Mouse (Mus musculus) forebrain, embryonic 15.5 days (tissue): ENCODE results near the gene Vmn2r83. TPM values are rescaled to one million over a fixed set of nuclear protein-coding genes. Genes with fewer than 3 reads are reported as not detected.
"Not testable (repeated sequence)": the region's sequence is repeated elsewhere in the genome, so short reads cannot be mapped to it uniquely, and the experiment has no call there.

Source experiments
- ATAC-seq: fragments of 200-750 bp; cut with Nextera tagmentation; replicated peaks from 2 replicates; pipeline ENCODE4 v1.8.0; 2017; ENCODE audit warnings: mild to moderate bottlenecking, moderate TSS enrichment, moderate library complexity
- H3K27ac ChIP-seq: fragments of 300-500 bp; sonication (generic); replicated peaks from 2 replicates; pipeline ENCODE4 v1.5.1; 2015; ENCODE audit warnings: mild to moderate bottlenecking, inconsistent platforms
- H3K27me3 ChIP-seq: fragments of 300-500 bp; sonication (generic); 2 replicates; pipeline ENCODE4 v1.6.1; 2015; ENCODE audit warnings: inconsistent platforms
- H3K36me3 ChIP-seq: fragments of 300-500 bp; sonication (generic); 2 replicates; pipeline ENCODE4 v1.6.1; 2015; ENCODE audit warnings: mild to moderate bottlenecking, inconsistent platforms
- H3K4me1 ChIP-seq: fragments of 300-500 bp; sonication (generic); 2 replicates; pipeline ENCODE4 v1.6.1; 2015; ENCODE audit warnings: inconsistent platforms
- H3K4me2 ChIP-seq: fragments of 300-500 bp; sonication (generic); replicated peaks from 2 replicates; pipeline ENCODE4 v1.6.1; 2015; ENCODE audit warnings: mild to moderate bottlenecking, inconsistent platforms
- H3K4me3 ChIP-seq: fragments of 300-500 bp; sonication (generic); 2 replicates; pipeline ENCODE4 v1.5.1; 2015; ENCODE audit warnings: mild to moderate bottlenecking, inconsistent platforms
- H3K9ac ChIP-seq: fragments of 300-500 bp; sonication (generic); replicated peaks from 2 replicates; pipeline ENCODE4 v1.6.1; 2015; ENCODE audit warnings: mild to moderate bottlenecking, inconsistent platforms
- H3K9me3 ChIP-seq: fragments of 300-500 bp; sonication (generic); 2 replicates; pipeline ENCODE4 v1.6.1; 2016; ENCODE audit warnings: inconsistent platforms
- WGBS: fragments of 180-500 bp; shearing (Covaris S2); methylation state at CpG from one replicate; pipeline ENCODE4 v1.1.7; 2015; ENCODE audit warnings: mixed read lengths; 5-methylcytosine and 5-hydroxymethylcytosine counted together
- polyA plus RNA-seq: library from polyadenylated mRNA; unstranded; fragments of >200 nt; fragmentation: Nextera tagmentation; extraction: Ambion mirVana; gene quantifications from 2 replicates; pipeline ENCODE4 v1.2.1, GENCODE M21; 2015

The Vmn2r83 gene
- not detected in 2 replicates for polyA plus RNA-seq

GRCm38 (mm10) chr10:79468431-79468830 is at the start of gene Vmn2r83:
Vmn2r83 (plus strand) TSS chr10:79468731.
- Histone ChIP-seq H3K36me3 (no peaks in the 10 kb centered on the region), H3K4me1 (no peaks in the 10 kb centered on the region), H3K9me3 (no peaks in the 10 kb centered on the region), H3K4me3 (no peak within 1 kb of the TSS), H3K27me3 (no peaks in the 10 kb centered on the region), H3K4me2 (no peak within 1 kb of the TSS), H3K27ac (no peak within 1 kb of the TSS), H3K9ac (no peak within 1 kb of the TSS)
- no peak for ATAC-seq

- H3K36me3 ChIP-seq, H3K27ac ChIP-seq, ATAC-seq, H3K9me3 ChIP-seq, H3K4me3 ChIP-seq, H3K9ac ChIP-seq, H3K27me3 ChIP-seq, H3K4me2 ChIP-seq, H3K4me1 ChIP-seq: not testable (repeated sequence)
- WGBS = 92% methylated on average over 23 of the region's 23 CpGs
Measured at GRCm38 (mm10) chr10:79435141-79435820, 33.2 kb upstream of the Vmn2r83 start.

- Histone ChIP-seq H3K4me3 (no peak overlapping the region), H3K9ac (no peak overlapping the region), H3K36me3 (no peaks in the 10 kb centered on the region), H3K4me2 (no peak overlapping the region), H3K27ac (no peak overlapping the region), H3K9me3 (no peaks in the 10 kb centered on the region), H3K27me3 (no peaks in the 10 kb centered on the region), H3K4me1 (no peaks in the 10 kb centered on the region)
- ATAC-seq = no peak
- 78% methylated on average over 3 of the region's 3 CpGs for WGBS
Measured at GRCm38 (mm10) chr10:79495886-79496285, 27.4 kb downstream of the Vmn2r83 start.

GRCm38 (mm10) chr10:79496701-79497288 is 28.3 kb downstream of the Vmn2r83 start:
- Histone ChIP-seq H3K27me3 (no peaks in the 10 kb centered on the region), H3K27ac (no peak overlapping the region), H3K4me2 (no peak overlapping the region), H3K36me3 (no peaks in the 10 kb centered on the region), H3K4me1 (no peaks in the 10 kb centered on the region), H3K9me3 (no peaks in the 10 kb centered on the region), H3K4me3 (no peak overlapping the region), H3K9ac (no peak overlapping the region)
- ATAC-seq = no peak
- WGBS = 42% methylated on average over 2 of the region's 2 CpGs

GRCm38 (mm10) chr10:79502830-79503644 is 34.5 kb downstream of the Vmn2r83 start:
- Histone ChIP-seq H3K27me3 (no peaks in the 10 kb centered on the region), H3K36me3 (no peaks in the 10 kb centered on the region)
- 70% methylated on average over 6 of the region's 6 CpGs for WGBS

GRCm38 (mm10) chr10:79506709-79507108 is 38.2 kb downstream of the Vmn2r83 start:
- no peaks in the 10 kb centered on the region for H3K9me3 ChIP-seq
- WGBS = 86% methylated on average over 2 of the region's 2 CpGs

More at GRCm38 (mm10) chr10:79502830-79503644, 34.5 kb downstream of the Vmn2r83 start:
- Histone ChIP-seq H3K27ac (no peak overlapping the region), H3K4me2 (no peak overlapping the region), H3K4me3 (no peak overlapping the region), H3K4me1 (no peaks in the 10 kb centered on the region), H3K9me3 (no peaks in the 10 kb centered on the region), H3K9ac (no peak overlapping the region)
- no peak for ATAC-seq

GRCm38 (mm10) chr10:79524433-79524832 is 55.9 kb downstream of the Vmn2r83 start:
- Histone ChIP-seq H3K9ac (no peak overlapping the region), H3K4me2 (no peak overlapping the region), H3K27ac (no peak overlapping the region), H3K36me3 (no peaks in the 10 kb centered on the region), H3K27me3 (no peaks in the 10 kb centered on the region), H3K4me3 (no peak overlapping the region), H3K4me1 (no peaks in the 10 kb centered on the region), H3K9me3 (no peaks in the 10 kb centered on the region)
- WGBS = 87% methylated on average over 1 of the region's 1 CpGs
- ATAC-seq = no peak

More at GRCm38 (mm10) chr10:79506709-79507108, 38.2 kb downstream of the Vmn2r83 start:
- Histone ChIP-seq H3K4me3 (no peak overlapping the region), H3K27ac (no peak overlapping the region), H3K36me3 (no peaks in the 10 kb centered on the region), H3K4me2 (no peak overlapping the region), H3K9ac (no peak overlapping the region), H3K4me1 (no peaks in the 10 kb centered on the region), H3K27me3 (no peaks in the 10 kb centered on the region)
- ATAC-seq = no peak

- no peaks in the 10 kb centered on the region for H3K4me1 ChIP-seq
- no peaks in the 10 kb centered on the region for H3K9me3 ChIP-seq
- no peak for ATAC-seq
- no peaks in the 10 kb centered on the region for H3K27me3 ChIP-seq
- H3K36me3 ChIP-seq = no peaks in the 10 kb centered on the region
- H3K27ac ChIP-seq = no peak overlapping the region
- no peak overlapping the region for H3K4me2 ChIP-seq
- H3K9ac ChIP-seq = no peak overlapping the region
- WGBS = 86% methylated on average over 8 of the region's 8 CpGs
- no peak overlapping the region for H3K4me3 ChIP-seq
Measured at GRCm38 (mm10) chr10:79525456-79526325, 57.2 kb downstream of the Vmn2r83 start.

GRCm38 (mm10) chr10:79526661-79527452 is 58.3 kb downstream of the Vmn2r83 start:
- Histone ChIP-seq H3K9me3 (no peaks in the 10 kb centered on the region), H3K4me2 (no peak overlapping the region), H3K4me1 (no peaks in the 10 kb centered on the region), H3K27me3 (no peaks in the 10 kb centered on the region), H3K4me3 (no peak overlapping the region), H3K27ac (no peak overlapping the region), H3K9ac (no peak overlapping the region), H3K36me3 (no peaks in the 10 kb centered on the region)
- 89% methylated on average over 12 of the region's 12 CpGs for WGBS
- no peak for ATAC-seq

GRCm38 (mm10) chr10:79527453-79527845 is 58.9 kb downstream of the Vmn2r83 start:
- Histone ChIP-seq H3K27me3 (no peaks in the 10 kb centered on the region), H3K36me3 (no peaks in the 10 kb centered on the region), H3K4me1 (no peaks in the 10 kb centered on the region), H3K9me3 (no peaks in the 10 kb centered on the region), H3K4me2 (no peak overlapping the region), H3K9ac (no peak overlapping the region), H3K27ac (no peak overlapping the region), H3K4me3 (no peak overlapping the region)
- WGBS = 85% methylated on average over 6 of the region's 6 CpGs
- ATAC-seq = no peak

- no peak overlapping the region for H3K27ac ChIP-seq
- no peak overlapping the region for H3K9ac ChIP-seq
- peaks cover 5% of the 10 kb centered on the region; the same call in 1 of the 2 replicates for H3K4me1 ChIP-seq
- no peak overlapping the region for H3K4me3 ChIP-seq
- no peaks in the 10 kb centered on the region for H3K36me3 ChIP-seq
- H3K9me3 ChIP-seq = no peaks in the 10 kb centered on the region
- no peaks in the 10 kb centered on the region for H3K27me3 ChIP-seq
- no peak overlapping the region for H3K4me2 ChIP-seq
- 80% methylated on average over 3 of the region's 3 CpGs for WGBS
- ATAC-seq = no peak
Measured at GRCm38 (mm10) chr10:79528081-79528480, 59.5 kb downstream of the Vmn2r83 start.
